Mouse (Mus musculus) lung, adult 2 months (tissue): ENCODE measurements at regions not wholly inside any gene's neighbourhood (a gene's known extent, or its start where the extent isn't known, plus 50 kb on each side); places are given as distances from the start of the nearest gene placed in this dataset.

ENCODE experiments used
- CTCF ChIP-seq: fragments of 200-500 bp; IDR thresholded peaks from 2 replicates; pipeline ENCODE4 v1.5.1; 2011; ENCODE audit warnings: mild to moderate bottlenecking, low read length, control low read depth; ENCODE audit not compliant: insufficient read depth
- POLR2A ChIP-seq: fragments of 200-500 bp; IDR thresholded peaks from 2 replicates; pipeline ENCODE4 v1.6.1; 2011; ENCODE audit warnings: low read depth, mild to moderate bottlenecking, control low read depth, low read length, borderline replicate concordance; ENCODE audit errors: extremely low read depth

DNA sequence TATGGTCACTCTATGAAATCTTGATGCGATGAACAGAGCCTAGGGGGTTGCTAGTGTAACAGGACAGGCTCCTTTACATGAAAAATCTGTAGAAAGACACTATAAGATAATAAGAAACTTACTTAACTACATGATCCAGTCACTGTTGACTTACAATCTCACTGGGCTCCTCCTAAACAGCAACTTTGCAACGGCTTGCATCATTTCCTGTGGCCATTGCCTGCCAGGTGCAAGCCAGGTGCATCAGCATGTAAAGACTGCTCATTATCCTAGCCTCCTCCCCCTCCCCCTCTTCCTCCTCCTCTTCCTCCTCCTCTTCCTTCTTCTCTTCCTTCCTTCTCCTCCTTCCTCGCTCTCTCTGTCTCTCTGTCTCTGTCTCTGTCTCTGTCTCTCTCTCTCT lies 352.5 kb downstream of the Nuak1 start:
- TF ChIP-seq POLR2A, result no peak
- no peak for TF ChIP-seq CTCF
